ENCODE assay signal across 8 mouse cellular contexts in the genomic region with DNA sequence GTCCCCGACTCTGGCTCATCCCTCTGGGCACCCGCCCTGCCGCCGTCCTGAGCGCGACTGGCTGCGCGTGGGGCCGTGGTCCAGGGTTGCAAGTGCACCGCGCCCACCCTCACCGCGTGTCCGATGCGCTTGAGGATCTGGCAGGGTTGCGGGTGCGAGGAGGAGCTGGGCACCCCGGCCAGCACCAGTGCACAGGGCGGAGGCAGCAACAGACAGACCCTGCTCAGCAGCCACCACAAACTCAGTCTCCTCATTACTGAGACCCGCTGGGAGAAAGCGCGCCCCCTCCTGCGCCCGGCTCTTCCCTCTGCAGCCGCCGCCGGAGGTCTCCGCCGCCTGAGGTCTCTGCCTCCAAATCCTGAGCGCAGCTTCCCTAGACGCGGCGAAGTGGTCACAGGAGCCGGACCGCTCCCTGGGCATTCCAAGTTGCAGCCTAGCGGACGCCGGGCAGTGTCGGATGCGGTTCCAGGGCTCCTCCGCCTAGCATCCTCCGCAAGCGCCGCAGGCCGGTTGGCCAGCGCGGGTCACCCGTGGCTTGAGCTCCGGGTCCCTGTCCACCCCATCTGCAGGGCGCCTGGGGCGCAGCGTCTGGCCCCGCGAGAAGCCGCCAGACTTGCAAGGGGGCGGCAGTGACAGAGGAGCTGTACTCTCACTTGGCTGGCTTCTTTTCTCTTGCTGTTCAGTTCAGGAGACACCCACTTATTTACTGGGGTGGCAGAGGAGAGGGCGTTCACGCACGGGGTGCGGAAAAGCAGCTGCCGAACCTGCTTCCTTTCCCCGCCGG. TPM values are rescaled to one million over a fixed set of nuclear protein-coding genes. Genes with fewer than 3 reads are reported as not detected.
DNase-seq lines count a peak whose midpoint lies in the region; ATAC-seq and TF ChIP-seq lines count a peak whose summit lies in the region.

No protein-coding gene starts in this region.

- ATAC-seq in intestine, postnatal 0 days: no peak
- no peak for ATAC-seq in liver, embryonic 16.5 days (ENCODE audit: low read depth)
- peak; percentile 35 for ATAC-seq in stomach, embryonic 14.5 days (ENCODE audit: insufficient number of reproducible peaks, insufficient read depth, low FRiP score, low read depth)

- no peaks in the 10 kb centered on the region for H3K9me3 ChIP-seq in forebrain, embryonic 10.5 days
- no peaks in the 10 kb centered on the region for H3K9me3 ChIP-seq in intestine, postnatal 0 days (ENCODE audit: control insufficient read depth)
- no peaks in the 10 kb centered on the region for H3K9me3 ChIP-seq in liver, embryonic 16.5 days (replicated peaks; ENCODE audit: control insufficient read depth, low read length)
- no peaks in the 10 kb centered on the region for H3K9me3 ChIP-seq in stomach, embryonic 14.5 days (ENCODE audit: control insufficient read depth, low read depth, low read length)

- H3K4me1 ChIP-seq in forebrain, embryonic 10.5 days: peaks cover 18% of the 10 kb centered on the region
- H3K4me1 ChIP-seq in intestine, postnatal 0 days (replicated peaks; ENCODE audit: control insufficient read depth, insufficient read depth, low read length): no peaks in the 10 kb centered on the region
- no peaks in the 10 kb centered on the region for H3K4me1 ChIP-seq in liver, embryonic 16.5 days (ENCODE audit: control insufficient read depth, low read depth, low read length)
- peaks cover 7% of the 10 kb centered on the region; the same call in 1 of the 2 replicates for H3K4me1 ChIP-seq in stomach, embryonic 14.5 days (ENCODE audit: control insufficient read depth, insufficient read depth, low read length)

- H3K4me3 ChIP-seq in forebrain, embryonic 10.5 days: peak overlapping the region; percentile 70
- H3K4me3 ChIP-seq in intestine, postnatal 0 days (ENCODE audit: low read depth, low read length): peak overlapping the region; percentile 38
- peak overlapping the region; percentile 29 for H3K4me3 ChIP-seq in liver, embryonic 16.5 days (ENCODE audit: low read depth, low read length)
- H3K4me3 ChIP-seq in stomach, embryonic 14.5 days (ENCODE audit: low read depth, low read length): peak overlapping the region; percentile 48

- under 1% methylated on average over 63 of the region's 63 CpGs for WGBS in forebrain, embryonic 10.5 days
- under 1% methylated on average over 62 of the region's 63 CpGs for WGBS in intestine, postnatal 0 days
- WGBS in liver, embryonic 16.5 days (ENCODE audit: insufficient replicate concordance): 1% methylated on average over 63 of the region's 63 CpGs
- under 1% methylated on average over 63 of the region's 63 CpGs for WGBS in stomach, embryonic 14.5 days

- 0 out of 2 replicates have a peak overlapping the region, but pooled peaks have one; percentile 35 for H3K27ac ChIP-seq in forebrain, embryonic 10.5 days
- no peak overlapping the region for H3K27ac ChIP-seq in intestine, postnatal 0 days (ENCODE audit: low read depth, low read length)
- H3K27ac ChIP-seq in liver, embryonic 16.5 days (ENCODE audit: low read length): no peak overlapping the region
- no peak overlapping the region for H3K27ac ChIP-seq in stomach, embryonic 14.5 days (ENCODE audit: low read length)

- no peak for TF ChIP-seq CTCF in intestine, postnatal 0 days (IDR thresholded peaks at IDR 0.05; ENCODE audit: low read depth)

- H3K36me3 ChIP-seq in forebrain, embryonic 10.5 days (replicated peaks): no peaks in the 10 kb centered on the region
- no peaks in the 10 kb centered on the region for H3K36me3 ChIP-seq in intestine, postnatal 0 days (ENCODE audit: control insufficient read depth, insufficient read depth)
- H3K36me3 ChIP-seq in liver, embryonic 16.5 days (ENCODE audit: control insufficient read depth, insufficient read depth): no peaks in the 10 kb centered on the region
- no peaks in the 10 kb centered on the region for H3K36me3 ChIP-seq in stomach, embryonic 14.5 days (ENCODE audit: control insufficient read depth, insufficient read depth, low read length)

- H3K4me2 ChIP-seq in intestine, postnatal 0 days (replicated peaks; ENCODE audit: low read depth): peak overlapping the region; percentile 64
- H3K4me2 ChIP-seq in liver, embryonic 16.5 days (ENCODE audit: low read depth, low read length): peak overlapping the region; percentile 16
- peak overlapping the region; percentile 86 for H3K4me2 ChIP-seq in stomach, embryonic 14.5 days (replicated peaks; ENCODE audit: low read depth, low read length)

- no peak overlapping the region for H3K9ac ChIP-seq in intestine, postnatal 0 days (ENCODE audit: low read depth, low read length)
- no peak overlapping the region for H3K9ac ChIP-seq in liver, embryonic 16.5 days (ENCODE audit: low read depth, low read length)
- H3K9ac ChIP-seq in stomach, embryonic 14.5 days (replicated peaks; ENCODE audit: low read depth, low read length): no peak overlapping the region; the same call in 1 of the 2 replicates

- H3K27me3 ChIP-seq in forebrain, embryonic 10.5 days (ENCODE audit: poor library complexity, severe bottlenecking): peaks cover 62% of the 10 kb centered on the region
- peaks cover 39% of the 10 kb centered on the region for H3K27me3 ChIP-seq in intestine, postnatal 0 days (replicated peaks; ENCODE audit: control insufficient read depth, insufficient read depth, low read length)
- H3K27me3 ChIP-seq in liver, embryonic 16.5 days (ENCODE audit: control insufficient read depth, insufficient read depth, low read depth, low read length): peaks cover 28% of the 10 kb centered on the region
- peaks cover 17% of the 10 kb centered on the region for H3K27me3 ChIP-seq in stomach, embryonic 14.5 days (ENCODE audit: control insufficient read depth, insufficient read depth, low read length)

- DNase-seq in gastrocnemius, postnatal 10 days: peak; percentile 13
- DNase-seq in gastrocnemius, postnatal 25 days: no peak
- peak; percentile 38 for DNase-seq in Muller cell, postnatal 12 days (ENCODE audit: inconsistent ontology term)
- DNase-seq in forebrain, embryonic 10.5 days (ENCODE audit: extremely low spot score, low spot score): peak; percentile 44
- no peak for DNase-seq in thymus, postnatal 14 days

RNA-seq across cellular contexts. Expression of a gene that starts 0.5 kb away (rescaled TPM):
- total RNA-seq in gastrocnemius, postnatal 10 days (2021): 1 to 10 TPM; 1.1 to 1.2 TPM
- under 1 TPM; 0.13 to 0.18 TPM for total RNA-seq in gastrocnemius, postnatal 25 days (2021)
- 0.12 and 0.22 TPM in 2 replicates for polyA plus RNA-seq in forebrain, embryonic 10.5 days (2016; fragmentation: Nextera tagmentation; extraction: Ambion mirVana)
- 0.26 TPM in 2 replicates for polyA plus RNA-seq in intestine, postnatal 0 days (2015; fragmentation: Nextera tagmentation; extraction: Ambion mirVana)
- 0.01 and 0.02 TPM in 2 replicates for polyA plus RNA-seq in liver, embryonic 16.5 days (2015; fragmentation: Nextera tagmentation; extraction: Ambion mirVana)
- 2.1 TPM in 2 replicates for polyA plus RNA-seq in stomach, embryonic 14.5 days (2014; fragmentation: Nextera tagmentation; extraction: Ambion mirVana)

Comparison
In these comparisons a context has a peak if more than half of its experiments do, and no peak if none do; other contexts are left out.
1. DNase-seq: peak in gastrocnemius, postnatal 10 days (single experiment), Muller cell, postnatal 12 days (single experiment) and forebrain, embryonic 10.5 days (single experiment); none in gastrocnemius, postnatal 25 days (single experiment) and thymus, postnatal 14 days (single experiment).
2. H3K4me2 ChIP-seq: peak in every context shown above with its lines; median percentile 86 in stomach, embryonic 14.5 days; 64 in intestine, postnatal 0 days; 16 in liver, embryonic 16.5 days.
3. Peak in every context shown above with its lines, with median percentiles within 50 percentile points of each other: H3K4me3 ChIP-seq.